Mouse (Mus musculus): ENCODE measurements around the gene Bptf. TPM values are rescaled to one million over a fixed set of nuclear protein-coding genes. Genes with fewer than 3 reads are reported as not detected.

The Bptf gene
- total and polyA plus RNA-seq, 3 experiments = 22.1 to 63.9 (median 28.0) TPM

DNA sequence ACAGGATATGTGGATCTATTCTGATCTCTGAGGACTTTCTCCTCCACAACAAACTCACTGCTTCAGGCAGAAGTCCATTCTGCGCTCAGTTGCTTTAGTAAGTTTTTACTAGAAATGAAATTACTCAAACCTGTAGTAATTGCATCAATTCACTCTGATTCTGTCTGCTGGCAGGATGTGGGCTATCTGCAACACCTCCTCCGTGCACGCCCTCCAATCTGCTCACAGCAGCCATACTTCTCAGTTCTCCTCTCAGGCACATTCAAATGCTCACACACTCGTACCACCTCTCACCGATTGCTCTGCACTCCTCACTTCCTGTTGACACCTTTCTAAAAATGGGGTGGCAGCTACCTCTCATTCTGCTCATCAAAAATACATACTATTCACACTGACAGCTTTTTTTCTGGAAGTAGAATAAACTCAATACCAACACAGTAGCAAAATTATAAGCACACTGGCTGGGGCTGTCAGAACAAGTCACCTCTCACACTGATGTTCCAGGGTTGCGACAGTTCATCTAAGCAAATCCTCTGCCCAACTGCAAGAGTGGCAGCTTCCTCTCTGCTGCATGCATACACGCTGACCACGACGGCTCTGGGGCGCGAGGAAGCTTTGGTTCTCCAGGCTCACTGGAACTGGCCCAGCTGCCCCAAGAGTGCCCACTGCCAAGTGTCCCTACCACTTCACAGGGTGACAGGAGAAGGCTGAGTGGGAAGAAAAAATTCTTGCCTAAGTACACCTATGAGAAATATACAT lies 29.3 kb downstream of the Bptf start (continued):
- TF ChIP-seq NELFE (IDR thresholded peaks at IDR 0.05; ENCODE audit: low read depth, low read length) = no peak; the same call in 1 of the 2 replicates

DNA sequence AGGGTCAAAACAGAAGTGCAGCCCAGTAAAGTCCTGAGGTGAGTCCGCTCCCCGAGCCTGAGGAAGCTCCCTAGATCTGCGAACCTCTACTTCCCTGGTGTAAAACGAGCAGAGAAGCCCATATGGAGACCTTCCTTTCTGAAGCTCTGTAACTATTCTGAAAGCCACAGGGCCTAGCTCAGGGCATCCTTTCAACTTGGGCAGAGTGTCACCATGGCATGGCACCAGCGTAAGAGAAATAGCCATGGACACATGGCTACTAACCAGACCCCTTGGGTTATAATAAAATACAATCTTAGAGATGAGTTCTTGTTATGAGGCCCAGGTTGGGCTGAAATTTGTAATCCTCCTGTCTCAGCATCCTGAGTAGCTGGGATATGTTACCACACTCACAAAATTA lies 35.0 kb downstream of the Bptf start:
- peaks cover 44 to 84% of the 10 kb centered on the region in 2 experiments for H3K36me3 ChIP-seq (replicated peaks in 1 of 2; ENCODE audit: control insufficient read depth in 1 of 2, insufficient read depth in 1 of 2, low read length in 1 of 2)
- dilution Hi-C loops (cut with MboI; ENCODE audit: extremely low pct_ligation_motif_present, extremely low pct_unique_long_range_greater_than_20kb, low sequenced_read_pairs) (no loop called here), in situ Hi-C loops (cut with MboI; ENCODE audit: low pct_ligation_motif_present, low pct_unique_long_range_greater_than_20kb, low sequenced_read_pairs) (no loop called here)
- no peak overlapping the region for H3K9ac ChIP-seq (ENCODE audit: insufficient read depth, low read depth)
- no peak overlapping the region for H3K4me2 ChIP-seq (ENCODE audit: insufficient read depth, low read depth, poor library complexity, severe bottlenecking)
- TF ChIP-seq ELF1 (IDR thresholded peaks at IDR 0.05; ENCODE audit: low read depth, low read length) (no peak), NRF1 (IDR thresholded peaks at IDR 0.05; ENCODE audit: low read depth, low read length) (no peak), POLR2AphosphoS2 (IDR thresholded peaks at IDR 0.05; ENCODE audit: low read depth, low read length) (no peak), USF2 (conservative IDR thresholded peaks at IDR 0.05; ENCODE audit: low read depth, low read length) (no peak), ZNF384 (IDR thresholded peaks at IDR 0.05; ENCODE audit: low read depth, low read length) (no peak), CHD2 (IDR thresholded peaks at IDR 0.05; ENCODE audit: low read length) (no peak), BHLHE40 (IDR thresholded peaks at IDR 0.05; ENCODE audit: low read depth, low read length) (no peak), TCF12 (IDR thresholded peaks at IDR 0.05; ENCODE audit: low read depth, low read length) (no peak), CHD1 (IDR thresholded peaks at IDR 0.05; ENCODE audit: low read depth, low read length) (no peak), SMC3 (IDR thresholded peaks at IDR 0.05; ENCODE audit: low read depth, low read length) (no peak), KAT2A (IDR thresholded peaks at IDR 0.05; ENCODE audit: insufficient replicate concordance, low read length) (no peak), ZC3H11A (IDR thresholded peaks at IDR 0.05; ENCODE audit: low read depth, low read length) (no peak), ZKSCAN1 (IDR thresholded peaks at IDR 0.05; ENCODE audit: borderline replicate concordance, low read depth, low read length) (no peak), USF1 (IDR thresholded peaks at IDR 0.05; ENCODE audit: low read depth, low read length) (no peak), TBP (conservative IDR thresholded peaks at IDR 0.05; ENCODE audit: low read depth, low read length) (no peak), ZMIZ1 (IDR thresholded peaks at IDR 0.05; ENCODE audit: low read depth, low read length) (no peak), MAFK (IDR thresholded peaks at IDR 0.05; ENCODE audit: insufficient replicate concordance, low read length) (no peak), JUND (conservative IDR thresholded peaks at IDR 0.05; ENCODE audit: low read depth, low read length) (no peak)
- H3K4me1 ChIP-seq (ENCODE audit: control insufficient read depth in 1 of 2, insufficient read depth in 2 of 2) = peaks cover 2 to 12% of the 10 kb centered on the region in 2 experiments; a peak in 3 of 4 replicates
- DNase-seq (ENCODE audit: extremely low read depth) = no peak
- H3K4me3 ChIP-seq (replicated peaks in 1 of 3; ENCODE audit: low read depth in 2 of 3, low read length in 2 of 3, poor library complexity in 1 of 3) = no peak overlapping the region
- no peaks in the 10 kb centered on the region for H3K9me3 ChIP-seq (replicated peaks; ENCODE audit: low read length)
- peaks cover 19% of the 10 kb centered on the region for H3K79me2 ChIP-seq (replicated peaks; ENCODE audit: control insufficient read depth, extremely low read depth, insufficient read depth, poor library complexity, severe bottlenecking)
- H3K27me3 ChIP-seq (replicated peaks) = no peaks in the 10 kb centered on the region
- H3K27ac ChIP-seq (ENCODE audit: insufficient read depth, low read depth) = no peak overlapping the region

Measured in CH12.LX (cell line).